Mouse (Mus musculus): ENCODE data around the gene Ctcf. TPM values are rescaled to one million over a fixed set of nuclear protein-coding genes. Genes with fewer than 3 reads are reported as not detected.

Gene Ctcf
- total RNA-seq, 2 experiments from 2014 or later = 29.2 to 29.6 TPM

GRCm38 (mm10) chr8:105702001-105702401 lies 65.6 kb downstream of the Ctcf start:
- DNase-seq = no peak

GRCm38 (mm10) chr8:105702731-105703415 lies 66.5 kb downstream of the Ctcf start:
- DNase-seq = no peak

- DNase-seq = no peak
These were observed 67.9 kb downstream of the Ctcf start for GRCm38 (mm10) chr8:105704146-105704812.

GRCm38 (mm10) chr8:105704955-105705354 lies 68.6 kb downstream of the Ctcf start:
- no peak for DNase-seq

GRCm38 (mm10) chr8:105706426-105706825 lies 70.1 kb downstream of the Ctcf start:
- no peak for DNase-seq

GRCm38 (mm10) chr8:105707498-105708403 lies 71.4 kb downstream of the Ctcf start, which contains the start of the genes 4933405L10Rik and Enkd1:
4933405L10Rik (plus strand) TSS chr8:105707655.
Enkd1 (minus strand) TSS chr8:105708210.
- DNase-seq = peak; percentile 75

- no peak for DNase-seq
These were observed 72.3 kb downstream of the Ctcf start for GRCm38 (mm10) chr8:105708675-105709074.

- no peak for DNase-seq
These were observed 72.9 kb downstream of the Ctcf start for GRCm38 (mm10) chr8:105709317-105709716.

GRCm38 (mm10) chr8:105712286-105712685 lies 75.9 kb downstream of the Ctcf start:
- no peak for DNase-seq

- DNase-seq = peak; percentile 59
These were observed 77.8 kb downstream of the Ctcf start for GRCm38 (mm10) chr8:105714139-105714538.

- DNase-seq = no peak
These were observed 78.7 kb downstream of the Ctcf start for GRCm38 (mm10) chr8:105715042-105715441.

- no peak for DNase-seq
These were observed 80.1 kb downstream of the Ctcf start for GRCm38 (mm10) chr8:105716302-105716945.

- DNase-seq = no peak
These were observed 83.3 kb downstream of the Ctcf start for GRCm38 (mm10) chr8:105719637-105720036.

GRCm38 (mm10) chr8:105722861-105723260 lies 86.5 kb downstream of the Ctcf start:
- DNase-seq = no peak

- DNase-seq = no peak
These were observed 89.4 kb downstream of the Ctcf start for GRCm38 (mm10) chr8:105725726-105726125.

- peak; percentile 53 for DNase-seq
These were observed 91.2 kb downstream of the Ctcf start for GRCm38 (mm10) chr8:105727397-105728124.

- DNase-seq = no peak
These were observed 95.8 kb downstream of the Ctcf start for GRCm38 (mm10) chr8:105732186-105732585.
